In genomic region chr11:55919066-55919465, GRCm38 (mm10) we compare ENCODE assay signal across 24 mouse cellular contexts.
DNase-seq lines count a peak whose midpoint lies in the region; ATAC-seq lines count a peak whose summit lies in the region.
"Had no signal": no experiment of that assay in that cellular context is flagged by ENCODE, and none has a peak within 500 bp of the region (broad histone marks: within the 10 kb centered on the region; RNA-seq: fewer than 3 reads in every experiment).

No protein-coding gene starts in this region.

- intact Hi-C loops in heart, postnatal 36 days (cut with DNase I) = no loop called here
- intact Hi-C loops in left cerebral cortex, postnatal 4 days (cut with DNase I) = no loop called here
- intact Hi-C loops in left cerebral cortex, postnatal 14 days (cut with DNase I) = no loop called here

- peak; percentile 36 to 51 for DNase-seq in cerebellum, postnatal 14 days
- DNase-seq in heart, adult 11 months = peak; percentile 34
- DNase-seq in heart, postnatal 36 days = no peak
- peak; percentile 60 for DNase-seq in left cerebral cortex, postnatal 4 days
- no peak for DNase-seq in left cerebral cortex, postnatal 14 days (ENCODE audit: low spot score in 2 of 2)
- DNase-seq in right cerebral cortex, postnatal 4 days = peak; percentile 4
- no peak for DNase-seq in right cerebral cortex, postnatal 14 days
- DNase-seq: adrenal gland, postnatal 14 days; cerebellum, adult 8-10 months; gastrocnemius, adult 2 months; gastrocnemius, postnatal 36 days; heart, adult 2 months; kidney, adult 9 months; kidney, postnatal 25 days; liver, embryonic 13.5 days; lung, adult 18-20 months; lung, postnatal 14 days; retina, postnatal 1 day; right cerebral cortex, postnatal 25 days; spleen, adult 18-20 months; thymus, adult 18-20 months; thymus, postnatal 36 days had no signal

- no peak for ATAC-seq in cerebellum, adult (ENCODE audit: insufficient number of reproducible peaks, low FRiP score, low TSS enrichment)
- ATAC-seq: intestine, embryonic 16.5 days had no signal

Comparison
In these comparisons a context has a peak if more than half of its experiments do, and no peak if none do; other contexts are left out.
1. DNase-seq: peak in cerebellum, postnatal 14 days (2 of 2), heart, adult 11 months (single experiment), left cerebral cortex, postnatal 4 days (single experiment) and right cerebral cortex, postnatal 4 days (single experiment); none in heart, postnatal 36 days (0 of 2), left cerebral cortex, postnatal 14 days (0 of 2) and right cerebral cortex, postnatal 14 days (single experiment).